Mouse (Mus musculus): ENCODE results near the gene Ptprq.

Gene Ptprq

GRCm38 (mm10) chr10:107492867-107493579, 226.8 kb downstream of the Ptprq start:
- DNase-seq (ENCODE audit: inconsistent ontology term): peak; percentile 18

GRCm38 (mm10) chr10:107488654-107489315, 231.1 kb downstream of the Ptprq start:
- no peak for DNase-seq (ENCODE audit: inconsistent ontology term)

- no peak for DNase-seq (ENCODE audit: inconsistent ontology term)
Measured at GRCm38 (mm10) chr10:107486770-107487169, 233.1 kb downstream of the Ptprq start.

GRCm38 (mm10) chr10:107485870-107486269, 234.0 kb downstream of the Ptprq start, which contains the start of gene Myf5:
Gene Myf5, minus strand, starts transcription at chr10:107486134.
- DNase-seq (ENCODE audit: inconsistent ontology term): no peak

GRCm38 (mm10) chr10:107484050-107484449, 235.8 kb downstream of the Ptprq start:
- no peak for DNase-seq (ENCODE audit: inconsistent ontology term)

GRCm38 (mm10) chr10:107473497-107473896, 246.4 kb downstream of the Ptprq start:
- no peak for DNase-seq (ENCODE audit: inconsistent ontology term)

GRCm38 (mm10) chr10:107471712-107472111, 248.1 kb downstream of the Ptprq start:
- DNase-seq (ENCODE audit: inconsistent ontology term): no peak

- no peak for DNase-seq (ENCODE audit: inconsistent ontology term)
Measured at GRCm38 (mm10) chr10:107467819-107468218, 252.0 kb downstream of the Ptprq start.

Data from Muller cell, postnatal 12 days (primary cell).